Mouse (Mus musculus) cerebellum, adult 9-11 months (tissue): ENCODE results near the gene Hes7.
A peak's percentile ranks its signal among the peaks of the same experiment; 100 is the strongest.

Experiments used
- DNase-seq: peaks from one replicate; pipeline ENCODE4 v3.0.0; 2022

Hes7 gene

GRCm38 (mm10) chr11:69101604-69102402, 18.4 kb upstream of the Hes7 start:
- peak; percentile 67 for DNase-seq

- DNase-seq: no peak
These were observed 17.8 kb upstream of the Hes7 start for GRCm38 (mm10) chr11:69102403-69102725.

- peak; percentile 48 for DNase-seq
These were observed 17.1 kb upstream of the Hes7 start for GRCm38 (mm10) chr11:69103121-69103520.

DNA sequence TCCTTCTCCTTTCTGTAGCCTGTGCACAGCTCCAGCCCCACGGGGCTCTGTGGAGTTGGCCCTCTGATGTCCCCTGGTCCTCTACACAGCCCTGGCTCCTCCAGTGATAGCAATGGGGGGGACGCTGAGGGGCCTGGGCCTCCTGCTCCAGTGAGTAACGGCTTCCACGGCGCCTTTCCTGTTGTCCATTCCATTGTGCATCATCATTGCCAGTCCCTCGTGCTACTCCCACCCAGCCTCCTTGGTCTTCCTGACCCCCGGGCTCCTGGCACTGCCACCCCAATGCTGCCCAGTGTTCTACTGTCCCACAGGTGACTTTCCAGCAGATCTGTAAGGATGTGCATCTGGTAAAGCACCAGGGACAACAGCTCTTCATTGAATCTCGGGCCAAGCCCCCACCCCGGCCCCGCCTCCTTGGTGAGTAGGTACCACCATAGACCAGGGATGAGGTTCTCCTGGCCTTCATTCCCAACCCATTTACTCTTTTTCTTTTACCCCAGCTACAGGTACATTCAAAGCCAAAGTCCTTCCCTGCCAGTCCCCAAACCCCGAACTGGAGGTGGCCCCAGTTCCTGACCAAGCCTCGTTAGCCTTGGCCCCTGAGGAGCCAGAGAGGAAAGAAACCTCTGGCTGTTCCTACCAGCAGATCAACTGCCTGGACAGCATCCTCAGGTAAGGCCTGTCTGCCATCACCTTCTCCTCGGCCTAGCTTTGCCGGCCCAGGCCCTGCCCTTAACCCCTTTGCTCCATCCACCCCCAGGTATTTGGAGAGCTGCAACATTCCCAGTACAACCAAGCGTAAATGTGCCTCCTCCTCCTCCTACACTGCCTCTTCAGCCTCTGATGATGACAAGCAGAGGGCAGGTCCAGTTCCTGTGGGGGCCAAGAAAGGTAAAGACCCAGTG, 16.4 kb upstream of the Hes7 start:
- peak; percentile 61 for DNase-seq

- peak; percentile 54 for DNase-seq
These were observed 15.7 kb upstream of the Hes7 start for GRCm38 (mm10) chr11:69104487-69104886.

DNA sequence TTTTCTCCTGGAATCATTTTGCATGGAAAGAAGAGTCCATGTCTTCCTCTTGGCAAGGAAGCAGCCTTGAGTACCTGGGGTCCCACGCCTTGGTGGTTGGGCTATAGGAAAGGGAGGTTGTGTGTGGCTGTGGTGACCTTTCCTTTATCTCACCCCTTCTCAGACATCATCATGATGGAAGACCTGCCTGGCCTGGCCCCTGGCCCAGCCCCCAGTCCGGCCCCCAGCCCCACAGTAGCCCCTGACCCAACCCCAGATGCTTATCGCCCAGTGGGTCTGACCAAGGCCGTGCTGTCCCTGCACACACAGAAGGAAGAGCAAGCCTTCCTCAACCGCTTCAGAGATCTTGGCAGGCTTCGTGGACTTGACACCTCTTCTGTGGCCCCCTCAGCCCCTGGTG, 15.0 kb upstream of the Hes7 start:
- DNase-seq: no peak

- peak; percentile 45 for DNase-seq
These were observed 14.4 kb upstream of the Hes7 start for GRCm38 (mm10) chr11:69105796-69106195.

- DNase-seq: peak; percentile 44
These were observed 13.9 kb upstream of the Hes7 start for GRCm38 (mm10) chr11:69106299-69106698.

DNA sequence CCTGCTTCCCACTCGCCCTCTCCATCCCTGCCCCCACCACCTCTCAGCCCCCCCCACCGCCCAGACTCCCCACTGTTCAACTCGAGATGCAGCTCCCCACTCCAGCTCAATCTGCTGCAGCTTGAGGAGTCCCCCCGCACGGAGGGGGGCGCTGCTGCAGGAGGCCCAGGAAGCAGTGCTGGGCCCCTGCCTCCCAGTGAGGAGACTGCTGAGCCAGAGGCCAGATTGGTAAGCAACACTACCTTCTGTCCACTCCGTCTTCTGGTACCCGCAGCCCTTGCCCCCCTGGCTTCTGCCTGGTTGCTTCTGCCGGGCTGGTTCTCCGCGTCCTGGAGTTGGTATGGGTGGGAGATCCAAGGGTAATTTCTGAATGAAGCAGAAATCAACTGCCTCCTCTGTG, 13.4 kb upstream of the Hes7 start:
- peak; percentile 53 for DNase-seq

GRCm38 (mm10) chr11:69107676-69108075, 12.5 kb upstream of the Hes7 start:
- DNase-seq: peak; percentile 42

GRCm38 (mm10) chr11:69108223-69108622, 12.0 kb upstream of the Hes7 start:
- no peak for DNase-seq

- peak; percentile 64 for DNase-seq
These were observed 10.9 kb upstream of the Hes7 start for GRCm38 (mm10) chr11:69109032-69109900.

GRCm38 (mm10) chr11:69110319-69111046, 9.7 kb upstream of the Hes7 start:
- peak; percentile 89 for DNase-seq

- DNase-seq: no peak
These were observed 9.0 kb upstream of the Hes7 start for GRCm38 (mm10) chr11:69111051-69111810.

DNA sequence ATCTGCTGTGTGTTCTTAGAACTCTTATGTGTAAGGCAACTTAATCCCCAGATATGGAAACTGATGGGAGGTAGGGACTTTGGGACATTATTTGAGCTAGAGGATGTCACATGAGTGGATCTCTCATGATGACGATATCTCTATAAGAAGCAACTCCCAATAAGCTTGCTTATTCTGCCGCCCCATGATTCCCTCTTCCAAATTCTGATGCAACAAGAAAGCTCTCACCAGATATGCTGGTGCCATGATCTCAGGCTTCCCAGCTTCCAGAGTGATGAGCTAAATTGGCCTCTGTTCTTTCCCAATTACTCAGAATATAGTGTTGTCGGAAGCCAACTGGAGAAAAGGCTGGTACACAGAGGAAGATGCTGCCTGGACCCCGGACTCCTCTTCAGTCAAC, 8.3 kb upstream of the Hes7 start:
- no peak for DNase-seq

- DNase-seq: no peak
These were observed 6.2 kb upstream of the Hes7 start for GRCm38 (mm10) chr11:69114018-69114417.

DNA sequence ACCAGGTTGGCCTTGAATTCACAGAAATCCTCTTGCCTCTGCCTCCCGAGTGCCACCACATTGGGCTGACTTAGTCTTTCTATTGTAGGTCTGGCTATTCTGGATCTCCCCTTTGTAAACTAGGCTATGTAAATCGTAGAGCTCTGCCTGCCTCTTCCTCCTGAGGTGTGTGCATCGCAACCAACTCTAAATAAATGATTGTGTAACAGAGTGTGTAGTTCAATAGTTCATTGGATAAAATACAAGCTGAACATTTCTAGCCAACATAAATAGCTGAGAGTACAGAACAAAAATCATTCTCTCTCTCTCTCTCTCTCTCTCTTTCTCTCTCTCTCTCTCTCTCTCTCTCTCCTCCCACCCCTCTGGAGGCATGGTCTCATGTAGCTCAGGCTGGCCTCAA, 5.6 kb upstream of the Hes7 start:
- no peak for DNase-seq

- DNase-seq: peak; percentile 45
These were observed 3.4 kb upstream of the Hes7 start for GRCm38 (mm10) chr11:69116843-69117242.

GRCm38 (mm10) chr11:69117737-69118695, 2.2 kb upstream of the Hes7 start:
- peak; percentile 78 for DNase-seq

DNA sequence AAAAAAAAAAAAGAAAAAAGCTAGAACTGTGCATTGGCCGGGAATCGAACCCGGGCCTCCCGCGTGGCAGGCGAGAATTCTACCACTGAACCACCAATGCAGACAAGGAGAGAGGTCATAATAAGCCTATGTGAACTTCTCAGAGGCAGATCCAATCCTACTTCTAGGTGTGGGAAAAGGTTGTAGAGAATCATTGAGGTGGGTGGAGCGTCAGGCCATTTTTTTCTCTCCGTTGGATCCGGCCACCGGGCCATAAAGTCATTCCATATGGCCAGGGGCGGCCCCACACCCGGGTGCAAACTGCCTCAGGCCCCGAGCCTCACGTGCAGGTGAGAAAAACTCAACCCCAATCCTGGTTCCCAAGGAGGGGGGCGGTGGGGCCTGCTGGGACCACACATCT, 1.4 kb upstream of the Hes7 start:
- peak; percentile 88 for DNase-seq
